Mouse (Mus musculus) bone marrow macrophage, adult 2 months (primary cell): ENCODE data around the gene Riox2.

Source experiments
- CTCF ChIP-seq: IDR thresholded peaks from 2 replicates; pipeline ENCODE4 v1.5.1; 2012; ENCODE audit warnings: low read depth, mild to moderate bottlenecking, low read length, moderate library complexity
- POLR2A ChIP-seq: IDR thresholded peaks from 2 replicates; pipeline ENCODE4 v1.6.1; 2012; ENCODE audit warnings: mild to moderate bottlenecking, low read depth, low read length, borderline replicate concordance

GRCm38 (mm10) chr16:59540944-59541343, 69.4 kb downstream of the Riox2 start:
- TF ChIP-seq POLR2A (no peak), CTCF (no peak)
